Mouse (Mus musculus) liver, postnatal 0 days (tissue): ENCODE results near the gene Ipo9. TPM values are rescaled to one million over a fixed set of nuclear protein-coding genes. Genes with fewer than 3 reads are reported as not detected.

Experiments used
- ATAC-seq: fragments of 200-750 bp; cut with Nextera tagmentation; 2 replicates; pipeline ENCODE4 v1.8.0; 2017; ENCODE audit warnings: mild to moderate bottlenecking, moderate library complexity
- DNase-seq: peaks from one replicate; pipeline ENCODE4 v3.0.0-alpha.2; 2016
- H3K27ac ChIP-seq: fragments of 300-500 bp; sonication (generic); 2 replicates; pipeline ENCODE4 v1.5.1; 2014; ENCODE audit warnings: antibody characterized with exemption, moderate library complexity, mild to moderate bottlenecking, low read depth
- H3K27me3 ChIP-seq: fragments of 300-500 bp; sonication (generic); 2 replicates; pipeline ENCODE4 v1.6.1; 2014; ENCODE audit warnings: low read length, control low read depth, mixed read lengths; ENCODE audit not compliant: insufficient read depth
- H3K36me3 ChIP-seq: fragments of 300-500 bp; sonication (generic); replicated peaks from 2 replicates; pipeline ENCODE4 v1.6.1; 2014; ENCODE audit warnings: mild to moderate bottlenecking, control low read depth, low read length, moderate library complexity, mixed read lengths; ENCODE audit not compliant: insufficient read depth
- H3K4me1 ChIP-seq: fragments of 300-500 bp; sonication (generic); 2 replicates; pipeline ENCODE4 v1.6.1; 2014; ENCODE audit warnings: antibody characterized with exemption, mild to moderate bottlenecking, control low read depth; ENCODE audit not compliant: insufficient read depth
- H3K4me2 ChIP-seq: fragments of 300-500 bp; sonication (generic); 2 replicates; pipeline ENCODE4 v1.6.1; 2014; ENCODE audit warnings: low read depth, mild to moderate bottlenecking, low read length, moderate library complexity, mixed read lengths
- H3K4me3 ChIP-seq: fragments of 300-500 bp; sonication (generic); 2 replicates; pipeline ENCODE4 v1.5.1; 2014; ENCODE audit warnings: low read depth, low read length
- H3K9ac ChIP-seq: fragments of 300-500 bp; sonication (generic); replicated peaks from 2 replicates; pipeline ENCODE4 v1.6.1; 2014; ENCODE audit warnings: mild to moderate bottlenecking, moderate library complexity
- H3K9me3 ChIP-seq: fragments of 300-500 bp; sonication (generic); 2 replicates; pipeline ENCODE4 v1.6.1; 2016; ENCODE audit warnings: mild to moderate bottlenecking, control low read depth, low read length, mixed read lengths
- CTCF ChIP-seq: sonication (generic); IDR thresholded peaks from 2 replicates; pipeline ENCODE4 v1.5.1; 2016; ENCODE audit warnings: antibody characterized with exemption, low read depth
- EP300 ChIP-seq: IDR thresholded peaks from 2 replicates; pipeline ENCODE4 v1.6.1; 2016; ENCODE audit warnings: antibody characterized with exemption, low read depth, mild to moderate bottlenecking
- WGBS: fragments of 180-500 bp; shearing (Covaris S2); extraction: QIAGEN DNeasy Blood & Tissue Kit; methylation state at CpG from one replicate; pipeline ENCODE4 v1.1.7; 2014; ENCODE audit not compliant: insufficient replicate concordance; 5-methylcytosine and 5-hydroxymethylcytosine counted together
- polyA plus RNA-seq: library from polyadenylated mRNA; unstranded; fragments of >200 nt; fragmentation: Nextera tagmentation; extraction: Ambion mirVana; gene quantifications from 2 replicates; pipeline ENCODE4 v1.2.1, GENCODE M21; 2015

Gene Ipo9
- 10.2 and 12.1 TPM in 2 replicates for polyA plus RNA-seq

DNA sequence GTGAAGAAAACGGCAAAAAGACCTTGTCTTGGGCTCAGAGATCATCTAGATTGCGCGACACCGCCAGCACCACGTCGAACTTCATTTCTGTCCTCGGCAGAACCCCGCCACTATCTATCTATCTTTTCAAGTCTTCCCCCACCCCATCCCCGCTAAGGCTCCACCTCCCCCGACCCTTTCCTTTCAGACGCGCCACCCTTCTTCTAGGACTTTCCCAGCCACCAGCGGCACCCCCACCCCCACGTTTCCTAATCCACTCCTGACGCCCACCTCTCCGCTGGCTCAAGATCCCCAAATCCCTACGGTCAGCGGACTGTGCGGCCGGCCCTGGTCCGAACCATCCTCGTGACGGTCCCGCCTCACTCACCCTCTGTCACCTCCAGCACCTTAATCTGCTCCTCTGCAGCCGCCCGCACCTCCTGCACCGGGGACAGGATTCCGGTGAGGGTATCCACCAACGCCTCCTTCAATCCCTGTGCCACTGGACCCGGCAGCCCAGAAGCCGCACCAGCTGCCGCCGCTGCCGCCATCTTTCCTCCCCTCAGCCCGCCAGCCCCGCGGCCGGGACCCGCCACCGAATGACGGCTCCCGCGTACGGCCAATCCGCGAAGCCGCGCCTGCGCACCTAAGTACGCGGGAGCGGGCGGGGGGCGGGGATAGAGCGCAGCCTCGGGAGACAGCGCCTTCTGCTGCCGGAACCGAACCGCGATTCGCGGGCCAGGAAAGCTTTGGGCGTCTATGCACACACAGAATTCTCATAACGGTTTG is at the start of gene Ipo9:
TSS of gene Ipo9 (minus strand) at position 599 of the 768 bp plus-strand sequence.
- peak within 1 kb of the TSS; percentile 89 for H3K9ac ChIP-seq
- peak within 1 kb of the TSS; percentile 58 for H3K27ac ChIP-seq
- TF ChIP-seq CTCF (peak; percentile 76), EP300 (no peak)
- no peaks in the 10 kb centered on the region for H3K27me3 ChIP-seq
- H3K4me3 ChIP-seq = peak within 1 kb of the TSS; percentile 97
- H3K4me2 ChIP-seq = peak within 1 kb of the TSS; percentile 86
- peaks cover 25% of the 10 kb centered on the region for H3K4me1 ChIP-seq
- WGBS = under 1% methylated on average over 65 of the region's 65 CpGs
- peak; percentile 99 for ATAC-seq
- peak; percentile 93 for DNase-seq
- no peaks in the 10 kb centered on the region for H3K9me3 ChIP-seq
- H3K36me3 ChIP-seq = no peaks in the 10 kb centered on the region; the same call in none of the 2 replicates

DNA sequence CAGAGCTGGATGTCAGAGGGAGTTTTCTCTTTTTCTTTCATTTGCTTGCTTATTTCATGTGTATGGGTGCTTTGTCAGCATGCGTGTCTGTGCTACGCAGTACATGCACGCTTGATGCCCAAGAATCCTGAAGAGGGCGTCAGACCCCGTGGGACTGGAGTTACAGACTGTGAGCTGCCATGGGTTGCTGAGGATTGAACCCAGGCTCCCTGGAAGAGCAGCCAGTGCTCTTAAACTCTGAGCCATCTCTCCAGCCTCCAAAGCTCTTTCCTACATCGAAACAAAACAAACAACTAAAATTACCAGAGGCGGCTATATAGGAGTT is 45.2 kb upstream of the Ipo9 start:
- no peak overlapping the region for H3K27ac ChIP-seq
- H3K4me3 ChIP-seq = no peak overlapping the region
- no peak overlapping the region for H3K4me2 ChIP-seq
- DNase-seq (no peak), ATAC-seq (no peak)
- H3K9ac ChIP-seq = no peak overlapping the region
- TF ChIP-seq CTCF (no peak), EP300 (no peak)
- H3K4me1 ChIP-seq = no peaks in the 10 kb centered on the region
- WGBS = 87% methylated on average over 7 of the region's 7 CpGs
- H3K9me3 ChIP-seq = no peaks in the 10 kb centered on the region
- H3K27me3 ChIP-seq = no peaks in the 10 kb centered on the region
- H3K36me3 ChIP-seq = no peaks in the 10 kb centered on the region; the same call in 1 of the 2 replicates

DNA sequence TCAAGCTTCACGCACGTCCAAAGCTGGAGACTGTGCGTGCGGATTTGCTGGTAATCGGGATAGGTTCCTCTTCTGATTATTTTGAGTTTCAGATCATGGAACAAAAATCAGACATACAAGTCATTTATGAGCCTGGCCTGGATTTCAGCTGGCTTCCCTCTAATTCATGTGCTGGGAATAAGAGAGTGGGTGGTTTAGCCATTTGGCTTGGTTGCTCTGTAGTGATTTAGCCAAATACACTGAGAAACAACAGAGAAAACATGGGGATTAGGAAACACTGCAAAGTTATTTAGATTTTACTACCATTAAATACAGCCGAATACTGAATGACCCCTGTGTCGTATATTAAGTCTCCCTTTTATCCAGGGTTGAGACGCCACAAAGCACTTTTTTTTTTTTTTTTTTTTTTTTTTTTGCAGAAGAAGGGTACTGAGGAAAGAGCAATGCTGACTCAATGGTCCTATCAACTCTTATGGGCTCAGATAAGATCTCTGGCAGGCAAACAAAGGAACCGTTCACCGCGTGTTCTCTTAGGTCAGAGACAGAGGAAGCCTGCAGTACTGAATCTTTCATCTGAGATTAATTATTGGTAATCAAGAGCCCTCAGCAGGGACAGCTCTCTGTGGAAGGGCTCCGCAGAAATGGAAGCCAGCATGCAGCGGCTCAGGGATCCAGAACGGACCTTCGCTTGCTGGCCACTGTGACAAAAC is 44.7 kb upstream of the Ipo9 start:
- Histone ChIP-seq H3K9ac (no peak overlapping the region), H3K27me3 (no peaks in the 10 kb centered on the region), H3K27ac (no peak overlapping the region), H3K9me3 (no peaks in the 10 kb centered on the region), H3K4me3 (no peak overlapping the region), H3K4me1 (no peaks in the 10 kb centered on the region), H3K36me3 (no peaks in the 10 kb centered on the region; the same call in 1 of the 2 replicates), H3K4me2 (no peak overlapping the region)
- 71% methylated on average over 15 of the region's 15 CpGs for WGBS
- TF ChIP-seq EP300 = no peak
- no peak for TF ChIP-seq CTCF
- no peak for ATAC-seq
- no peak for DNase-seq

DNA sequence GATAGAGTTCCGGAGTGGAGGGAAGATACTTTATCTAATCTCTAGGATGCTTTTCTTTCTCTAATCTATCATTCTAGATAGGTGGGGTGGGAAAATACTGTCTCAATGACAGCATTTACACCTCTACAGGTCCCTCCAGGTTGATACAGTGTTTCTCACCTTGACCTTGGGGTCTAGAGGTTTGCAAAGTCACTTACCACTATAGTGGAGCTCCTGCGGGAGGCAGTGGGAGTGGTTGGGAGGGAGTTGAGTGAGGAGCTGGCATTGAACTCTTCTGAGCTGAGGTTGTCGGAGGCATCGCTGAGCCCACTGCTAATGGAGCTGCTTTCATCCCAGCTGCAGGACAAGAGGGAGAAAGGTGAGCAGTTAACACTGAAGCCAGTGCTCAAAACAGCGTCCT is 42.2 kb upstream of the Ipo9 start:
- no peaks in the 10 kb centered on the region for H3K9me3 ChIP-seq
- H3K4me2 ChIP-seq = no peak overlapping the region
- no peaks in the 10 kb centered on the region; the same call in 1 of the 2 replicates for H3K36me3 ChIP-seq
- no peak overlapping the region for H3K9ac ChIP-seq
- H3K4me3 ChIP-seq = no peak overlapping the region
- no peak for DNase-seq
- H3K4me1 ChIP-seq = no peaks in the 10 kb centered on the region
- TF ChIP-seq EP300 (no peak), CTCF (no peak)
- ATAC-seq = no peak
- no peaks in the 10 kb centered on the region for H3K27me3 ChIP-seq
- no peak overlapping the region for H3K27ac ChIP-seq
- WGBS = 80% methylated on average over 5 of the region's 5 CpGs

DNA sequence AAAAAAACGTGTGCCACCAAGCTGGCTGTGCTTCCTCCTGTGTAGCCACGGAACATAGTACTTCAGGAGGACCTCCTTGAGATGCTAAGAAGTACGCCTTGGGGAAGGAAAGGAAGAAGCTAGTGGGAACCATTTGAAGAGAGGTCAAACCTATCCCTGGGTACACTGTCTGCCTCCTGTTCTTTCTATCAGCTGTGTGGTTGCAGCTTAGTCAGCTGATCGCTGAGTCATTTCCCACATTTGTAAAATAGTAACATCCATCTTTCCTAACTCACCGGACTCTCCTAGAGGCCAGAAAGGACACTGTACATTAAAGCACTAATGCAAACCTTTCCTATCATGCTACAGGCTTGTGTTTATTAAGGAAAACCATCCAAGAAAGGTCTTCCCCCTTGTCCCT is 41.4 kb upstream of the Ipo9 start:
- Histone ChIP-seq H3K9ac (no peak overlapping the region), H3K9me3 (no peaks in the 10 kb centered on the region), H3K4me2 (no peak overlapping the region), H3K4me1 (no peaks in the 10 kb centered on the region), H3K4me3 (no peak overlapping the region), H3K27me3 (no peaks in the 10 kb centered on the region), H3K27ac (no peak overlapping the region), H3K36me3 (no peaks in the 10 kb centered on the region; the same call in 1 of the 2 replicates)
- WGBS = 58% methylated on average over 5 of the region's 5 CpGs
- ATAC-seq (no peak), DNase-seq (no peak)
- TF ChIP-seq EP300 (no peak), CTCF (no peak)

DNA sequence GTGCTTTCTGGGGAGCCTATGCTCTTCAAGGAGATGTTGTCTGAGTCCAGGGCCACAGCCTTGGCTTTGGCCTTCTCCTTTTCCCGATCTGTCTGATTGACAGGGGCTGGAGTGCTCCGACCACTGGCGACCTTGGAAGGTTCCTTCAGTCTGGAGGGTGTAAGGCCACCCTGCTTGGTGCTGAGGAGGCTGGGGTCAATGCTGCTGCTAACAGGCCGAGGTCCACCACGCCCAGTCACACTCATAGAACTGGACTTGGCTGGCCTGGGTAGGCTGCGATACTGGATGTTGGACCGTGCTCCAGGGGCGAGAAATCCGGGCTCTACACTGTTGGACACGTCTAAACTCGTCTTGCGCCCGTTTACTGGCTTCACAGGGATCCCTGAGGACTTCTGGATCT is 40.2 kb upstream of the Ipo9 start:
- TF ChIP-seq CTCF (no peak), EP300 (no peak)
- no peak for ATAC-seq
- no peaks in the 10 kb centered on the region for H3K9me3 ChIP-seq
- H3K4me3 ChIP-seq = no peak overlapping the region
- no peak for DNase-seq
- no peak overlapping the region for H3K27ac ChIP-seq
- no peak overlapping the region for H3K4me2 ChIP-seq
- WGBS = 81% methylated on average over 13 of the region's 13 CpGs
- no peaks in the 10 kb centered on the region for H3K27me3 ChIP-seq
- H3K9ac ChIP-seq = no peak overlapping the region
- no peaks in the 10 kb centered on the region; the same call in 1 of the 2 replicates for H3K36me3 ChIP-seq
- H3K4me1 ChIP-seq = no peaks in the 10 kb centered on the region
